Mouse (Mus musculus) heart, adult 2 months (tissue): ENCODE measurements at regions not wholly inside any gene's neighbourhood (a gene's known extent, or its start where the extent isn't known, plus 50 kb on each side); places are given as distances from the start of the nearest gene placed in this dataset.

Source experiments
- DNase-seq, 2 experiments: peaks; one replicate each; pipeline ENCODE4 v3.0.0; 2021
- H3K27ac ChIP-seq: fragments of 200-600 bp; 2 replicates; pipeline ENCODE4 v1.8.1; 2022
- H3K27me3 ChIP-seq: fragments of 200-500 bp; 2 replicates; pipeline ENCODE4 v1.6.1; 2012; ENCODE audit warnings: mild to moderate bottlenecking, low read length, inconsistent platforms, mixed read lengths; ENCODE audit not compliant: control insufficient read depth, insufficient read depth
- H3K36me3 ChIP-seq: fragments of 200-500 bp; 2 replicates; pipeline ENCODE4 v1.6.1; 2012; ENCODE audit warnings: low read length, inconsistent platforms; ENCODE audit not compliant: control insufficient read depth, insufficient read depth
- H3K4me1 ChIP-seq: fragments of 200-500 bp; 2 replicates; pipeline ENCODE4 v1.6.1; 2011; ENCODE audit warnings: low read length; ENCODE audit not compliant: control insufficient read depth, insufficient read depth
- H3K4me3 ChIP-seq: fragments of 200-600 bp; 2 replicates; pipeline ENCODE4 v1.8.1; 2022
- H3K79me2 ChIP-seq: fragments of 200-500 bp; replicated peaks from 2 replicates; pipeline ENCODE4 v1.6.1; 2012; ENCODE audit warnings: mild to moderate bottlenecking, inconsistent platforms, low read length, moderate library complexity, mixed read lengths; ENCODE audit not compliant: control insufficient read depth, insufficient read depth
- H3K9ac ChIP-seq: fragments of 200-500 bp; 2 replicates; pipeline ENCODE4 v1.6.1; 2012; ENCODE audit warnings: low read depth, mild to moderate bottlenecking, control low read depth, inconsistent platforms, low read length, mixed read lengths
- CTCF ChIP-seq: fragments of 200-600 bp; IDR thresholded peaks from 2 replicates; pipeline ENCODE4 v1.8.1; 2022; ENCODE audit warnings: antibody characterized with exemption, mild to moderate bottlenecking, moderate library complexity
- EP300 ChIP-seq: fragments of 200-500 bp; IDR thresholded peaks from 2 replicates; pipeline ENCODE4 v1.6.1; 2011; ENCODE audit warnings: low read depth, low read length, control low read depth; ENCODE audit not compliant: insufficient read depth
- POLR2A ChIP-seq: fragments of 200-500 bp; IDR thresholded peaks from 2 replicates; pipeline ENCODE4 v1.6.1; 2011; ENCODE audit warnings: mild to moderate bottlenecking, low read depth, low read length, control low read depth; ENCODE audit not compliant: insufficient read depth
- WGBS: fragments of 180-500 bp; shearing (Covaris S2); methylation state at CpG from one replicate; pipeline ENCODE4 v1.1.7; 2018; 5-methylcytosine and 5-hydroxymethylcytosine counted together
- intact Hi-C: fragments of 180-260 bp; cut with DNase I; formaldehyde crosslinking; loops from one replicate; pipeline ENCODE4 v1.15.1; 2025

DNA sequence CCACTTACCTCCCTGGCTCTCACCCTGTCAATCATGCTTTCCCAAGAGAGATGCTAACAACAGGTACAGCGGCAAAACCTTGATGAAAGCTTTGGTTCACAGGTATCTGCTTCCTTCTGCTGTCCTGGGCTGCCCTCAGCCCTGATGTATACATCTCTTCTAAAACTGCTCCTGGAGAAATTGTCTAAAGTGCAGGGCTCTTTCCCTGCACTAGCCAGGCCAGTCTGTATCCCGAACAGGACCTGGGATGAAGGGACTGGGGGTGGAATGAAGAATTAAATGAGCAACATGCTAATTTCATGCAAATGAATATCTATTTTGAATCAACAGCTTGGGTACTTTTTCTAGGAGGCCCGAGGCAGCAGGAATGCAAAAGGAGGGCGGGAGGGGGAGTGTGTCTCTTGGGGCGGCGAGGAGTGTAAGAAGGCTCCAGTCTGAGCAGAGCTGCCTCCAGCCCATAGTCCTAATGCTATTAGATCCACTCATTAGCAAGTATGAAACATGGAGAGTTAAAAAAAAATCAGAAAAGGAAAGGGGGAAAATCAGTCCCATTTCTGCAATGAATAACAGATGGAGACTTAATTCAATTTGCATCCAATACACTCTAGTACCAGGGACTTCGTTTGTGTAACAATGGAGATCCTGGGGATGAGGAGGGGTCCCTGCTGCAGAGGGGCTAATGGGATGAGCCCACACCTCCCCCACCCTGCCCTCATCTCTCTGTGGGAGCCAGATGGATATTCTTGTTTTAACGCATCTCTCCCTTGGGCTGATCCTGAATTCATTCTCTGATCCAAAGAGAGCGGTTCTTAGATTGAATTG lies 137.0 kb upstream of the Ncam1 start:
- WGBS, result 59% methylated on average over 9 of the region's 9 CpGs
- H3K36me3 ChIP-seq, result no peaks in the 10 kb centered on the region
- H3K9ac ChIP-seq, result no peak overlapping the region
- no peaks in the 10 kb centered on the region for H3K4me1 ChIP-seq
- no peaks in the 10 kb centered on the region for H3K27me3 ChIP-seq
- DNase-seq, result no peak
- intact Hi-C loops, result no loop called here
- no peaks in the 10 kb centered on the region for H3K79me2 ChIP-seq
- no peak for TF ChIP-seq POLR2A
- no peak for TF ChIP-seq EP300
- TF ChIP-seq CTCF, result no peak
- H3K4me3 ChIP-seq, result no peak overlapping the region
- no peak overlapping the region for H3K27ac ChIP-seq

DNA sequence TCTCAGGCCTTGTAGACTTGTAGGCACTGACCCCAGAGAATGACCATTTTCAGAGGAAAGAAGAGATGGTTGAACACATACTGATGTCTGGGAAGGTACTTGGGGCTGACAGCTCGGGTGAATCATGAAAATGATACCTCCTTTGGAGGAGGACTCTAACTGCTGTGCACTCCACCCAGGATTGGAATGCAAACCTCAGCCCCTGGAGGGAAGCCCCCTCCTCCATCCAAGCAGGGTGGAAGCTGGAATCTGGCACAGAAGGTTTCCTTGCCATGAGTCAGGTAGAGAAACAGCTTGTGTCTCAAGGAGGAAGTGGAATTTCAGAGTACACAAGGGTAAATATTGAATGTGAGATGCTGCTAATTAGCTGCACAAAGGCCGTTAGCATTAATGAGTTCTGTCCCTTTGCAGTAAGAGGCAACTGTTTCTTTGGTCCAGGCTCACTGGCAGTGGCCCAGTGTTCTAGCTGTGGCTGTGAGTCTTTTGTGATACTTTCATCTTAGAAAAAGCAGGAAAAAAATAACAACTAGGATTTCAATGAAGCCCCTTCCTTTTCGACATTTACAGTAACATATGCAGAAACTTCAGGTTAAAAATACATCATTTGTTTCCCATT lies 129.4 kb upstream of the Ncam1 start:
- WGBS, result 68% methylated on average over 3 of the region's 3 CpGs
- no peak for DNase-seq
- no peak overlapping the region for H3K9ac ChIP-seq

DNA sequence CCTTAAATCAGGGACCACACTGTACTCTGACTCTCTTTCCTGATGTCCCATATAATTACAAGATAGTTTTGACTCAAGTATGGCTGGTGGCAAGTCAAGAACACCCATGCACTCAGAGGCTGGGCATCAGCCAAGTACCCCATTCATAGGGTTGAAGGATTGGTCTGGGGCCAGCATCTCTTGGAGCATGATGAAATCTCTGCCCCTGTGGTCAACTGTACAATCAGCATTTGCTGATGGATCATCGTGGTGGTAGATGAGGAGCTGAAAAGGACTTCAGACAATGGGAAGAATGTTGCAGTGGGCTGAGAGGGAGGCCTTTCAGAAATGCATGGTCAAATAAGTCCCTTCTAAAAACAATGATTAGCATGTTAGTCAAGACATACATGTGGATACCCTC lies 128.6 kb upstream of the Ncam1 start:
- H3K27ac ChIP-seq, result no peak overlapping the region
- intact Hi-C loops, result no loop called here
- no peaks in the 10 kb centered on the region for H3K4me1 ChIP-seq
- no peaks in the 10 kb centered on the region for H3K36me3 ChIP-seq
- no peak for DNase-seq
- no peak overlapping the region for H3K9ac ChIP-seq
- TF ChIP-seq CTCF (no peak), POLR2A (no peak), EP300 (no peak)
- WGBS, result 30% methylated on average over 1 of the region's 1 CpGs
- no peaks in the 10 kb centered on the region for H3K79me2 ChIP-seq
- H3K27me3 ChIP-seq, result no peaks in the 10 kb centered on the region
- H3K4me3 ChIP-seq, result no peak overlapping the region

More for the DNA sequence above, 129.4 kb upstream of the Ncam1 start:
- no peaks in the 10 kb centered on the region for H3K27me3 ChIP-seq
- no peak overlapping the region for H3K27ac ChIP-seq
- TF ChIP-seq EP300 (no peak), POLR2A (no peak), CTCF (no peak)
- no peaks in the 10 kb centered on the region for H3K36me3 ChIP-seq
- no peaks in the 10 kb centered on the region for H3K4me1 ChIP-seq
- H3K79me2 ChIP-seq, result no peaks in the 10 kb centered on the region
- no peak overlapping the region for H3K4me3 ChIP-seq
- intact Hi-C loops, result no loop called here

DNA sequence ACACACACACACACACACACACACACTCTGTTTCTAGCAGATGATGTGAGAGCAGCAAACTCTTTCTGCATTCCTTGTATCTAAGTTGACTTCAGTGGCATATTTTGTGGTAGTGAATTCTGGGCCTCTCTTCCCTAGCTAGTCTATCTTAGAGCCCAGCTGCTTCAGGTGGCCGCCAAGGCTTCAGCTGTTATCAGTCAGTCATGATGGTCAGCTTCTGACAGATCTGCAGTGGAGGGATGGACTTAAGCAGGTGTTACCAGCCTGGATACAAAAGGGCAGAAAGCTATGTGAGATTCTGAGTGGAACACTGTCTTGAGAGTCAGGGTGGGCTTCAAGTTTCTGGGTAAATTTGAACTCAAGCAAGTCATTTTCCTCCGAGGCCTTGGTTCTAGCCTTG lies 127.1 kb upstream of the Ncam1 start:
- WGBS, result 91% methylated on average over 2 of the region's 2 CpGs

DNA sequence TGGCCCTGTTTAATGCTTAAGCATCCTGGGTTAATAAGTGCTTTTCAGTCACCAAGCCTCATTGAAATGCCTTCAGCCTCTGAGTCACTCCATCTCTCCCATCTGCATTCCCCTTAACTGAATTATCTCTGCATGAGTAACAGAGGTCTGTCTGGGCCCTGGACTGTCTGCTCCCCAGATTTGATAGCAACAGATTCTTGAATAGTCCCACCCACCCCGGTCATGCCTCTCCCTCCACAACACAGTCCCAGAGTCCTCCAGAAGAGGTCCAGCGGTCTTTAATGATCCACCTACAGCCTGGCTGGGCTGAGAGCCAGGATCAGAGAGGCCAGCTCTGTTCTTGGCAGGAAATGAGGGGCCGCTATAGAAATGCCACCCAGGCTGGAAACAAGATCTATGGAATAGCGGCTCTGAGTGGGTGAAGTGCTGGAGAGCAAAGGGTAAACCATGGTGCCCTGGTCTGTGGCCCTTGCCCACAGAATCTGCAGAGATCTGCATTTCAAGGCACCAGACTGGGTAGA lies 125.3 kb upstream of the Ncam1 start:
- Histone ChIP-seq H3K9ac (no peak overlapping the region), H3K4me3 (no peak overlapping the region)

More for the DNA sequence above, 127.1 kb upstream of the Ncam1 start:
- no peak overlapping the region for H3K9ac ChIP-seq
- no peak overlapping the region for H3K4me3 ChIP-seq
- H3K36me3 ChIP-seq, result no peaks in the 10 kb centered on the region
- no peaks in the 10 kb centered on the region for H3K4me1 ChIP-seq
- intact Hi-C loops, result no loop called here
- no peaks in the 10 kb centered on the region for H3K27me3 ChIP-seq
- H3K79me2 ChIP-seq, result no peaks in the 10 kb centered on the region
- no peak for DNase-seq
- TF ChIP-seq POLR2A (no peak), CTCF (no peak), EP300 (no peak)
- H3K27ac ChIP-seq, result no peak overlapping the region

DNA sequence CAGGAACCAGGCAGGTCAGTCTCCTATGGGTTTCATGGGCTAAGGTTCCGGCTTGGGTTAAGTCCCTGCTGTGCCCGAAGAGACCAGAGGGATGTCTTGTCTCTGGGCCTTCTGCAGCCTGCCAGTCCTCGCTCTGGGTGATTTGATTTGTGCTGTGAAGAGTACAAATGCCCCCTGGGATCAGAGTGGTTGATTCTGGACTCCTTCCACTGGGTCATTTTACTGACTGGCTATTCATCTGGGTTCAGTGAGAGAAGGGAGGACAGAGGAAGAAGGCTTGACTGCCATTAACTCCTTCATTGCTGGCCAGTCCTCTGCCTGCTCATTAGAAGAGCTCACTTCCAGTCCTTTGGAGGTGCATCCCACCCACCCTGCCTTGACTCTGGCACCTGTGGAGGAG lies 124.0 kb upstream of the Ncam1 start:
- no peak overlapping the region for H3K27ac ChIP-seq
- H3K27me3 ChIP-seq, result no peaks in the 10 kb centered on the region
- intact Hi-C loops, result no loop called here
- no peaks in the 10 kb centered on the region for H3K79me2 ChIP-seq
- TF ChIP-seq CTCF (no peak), POLR2A (no peak), EP300 (no peak)
- DNase-seq, result no peak
- H3K4me3 ChIP-seq, result no peak overlapping the region
- no peaks in the 10 kb centered on the region for H3K4me1 ChIP-seq
- no peak overlapping the region for H3K9ac ChIP-seq
- 83% methylated on average over 3 of the region's 3 CpGs for WGBS
- H3K36me3 ChIP-seq, result no peaks in the 10 kb centered on the region

More for the DNA sequence above, 125.3 kb upstream of the Ncam1 start:
- no peaks in the 10 kb centered on the region for H3K36me3 ChIP-seq
- DNase-seq, result peak in 1 of 2 experiments; percentile 10
- no peaks in the 10 kb centered on the region for H3K27me3 ChIP-seq
- no peak for TF ChIP-seq POLR2A
- H3K4me1 ChIP-seq, result no peaks in the 10 kb centered on the region
- no peaks in the 10 kb centered on the region for H3K79me2 ChIP-seq
- H3K27ac ChIP-seq, result no peak overlapping the region
- intact Hi-C loops, result no loop called here
- 10% methylated on average over 4 of the region's 4 CpGs for WGBS
